Mouse (Mus musculus) left cerebral cortex, adult 2 months (tissue): ENCODE data around the gene Ccdc24. TPM values are rescaled to one million over a fixed set of nuclear protein-coding genes. Genes with fewer than 3 reads are reported as not detected.

Source experiments
- DNase-seq, 2 experiments: peaks; one replicate each; pipeline ENCODE4 v3.0.0; 2021 to 2022; ENCODE audit warnings: low spot score in 2 of 2, mixed read lengths in 1 of 2; ENCODE audit errors: extremely low spot score in 1 of 2
- H3K27ac ChIP-seq: fragments of 200-600 bp; 2 replicates; pipeline ENCODE4 v1.8.1; 2022
- H3K4me3 ChIP-seq: fragments of 200-600 bp; 2 replicates; pipeline ENCODE4 v1.8.1; 2022
- CTCF ChIP-seq: fragments of 200-600 bp; IDR thresholded peaks from 2 replicates; pipeline ENCODE4 v1.8.1; 2022; ENCODE audit warnings: antibody characterized with exemption, mild to moderate bottlenecking, moderate library complexity
- intact Hi-C: fragments of 180-260 bp; cut with DNase I; formaldehyde crosslinking; loops from one replicate; pipeline ENCODE4 v1.15.1; 2025
- total RNA-seq, 2 experiments: library from RNA; stranded (reverse); gene quantifications; 2 replicates each; pipeline ENCODE4 v1.2.3; 2021

Ccdc24 gene
- total RNA-seq, 2 experiments from 2014 or later: 0.94 to 1.4 TPM

DNA sequence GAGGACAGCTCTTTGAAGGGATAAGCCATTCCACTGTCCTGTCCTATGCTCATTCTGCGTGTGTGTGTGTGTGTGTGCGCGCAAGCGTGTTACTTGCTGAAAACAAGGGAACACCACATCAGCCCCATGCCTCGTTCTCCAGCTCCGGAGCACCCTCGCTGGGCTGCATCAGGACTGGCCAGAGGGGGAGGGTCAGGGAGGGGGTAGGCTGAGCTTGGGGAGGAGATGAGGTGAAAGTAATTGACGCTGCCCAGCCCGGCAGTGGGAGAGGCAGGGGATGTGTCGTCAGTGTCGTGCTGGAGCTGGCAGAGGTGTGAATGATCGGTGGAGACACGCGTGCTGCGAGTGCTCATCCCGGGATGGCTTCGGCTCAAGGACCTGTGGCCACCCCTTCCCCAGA lies 23.3 kb downstream of the Ccdc24 start:
- intact Hi-C loops: no loop called here
- no peak for TF ChIP-seq CTCF
- 0 out of 2 replicates have a peak overlapping the region, but pooled peaks have one; percentile 2 for H3K4me3 ChIP-seq
- H3K27ac ChIP-seq: peak overlapping the region; percentile 71
- no peak for DNase-seq

GRCm38 (mm10) chr4:117847011-117847410 lies 25.3 kb downstream of the Ccdc24 start:
- H3K27ac ChIP-seq: no peak overlapping the region
- intact Hi-C loops: no loop called here
- peak in 1 of 2 experiments; percentile 51 for DNase-seq

GRCm38 (mm10) chr4:117846261-117846660 lies 26.1 kb downstream of the Ccdc24 start:
- TF ChIP-seq CTCF: no peak
- H3K27ac ChIP-seq: no peak overlapping the region
- no peak for DNase-seq
- no peak overlapping the region for H3K4me3 ChIP-seq
- intact Hi-C loops: no loop called here

More at GRCm38 (mm10) chr4:117847011-117847410, 25.3 kb downstream of the Ccdc24 start:
- no peak for TF ChIP-seq CTCF
- H3K4me3 ChIP-seq: no peak overlapping the region

- TF ChIP-seq CTCF: no peak
- no peak for DNase-seq
- Histone ChIP-seq H3K4me3 (no peak overlapping the region), H3K27ac (no peak overlapping the region)
- intact Hi-C loops: no loop called here
These were observed 27.0 kb downstream of the Ccdc24 start for GRCm38 (mm10) chr4:117845316-117845715.

GRCm38 (mm10) chr4:117844467-117844866 lies 27.9 kb downstream of the Ccdc24 start:
- no peak for DNase-seq
- TF ChIP-seq CTCF: no peak
- intact Hi-C loops: no loop called here

GRCm38 (mm10) chr4:117843101-117843500 lies 29.3 kb downstream of the Ccdc24 start:
- intact Hi-C loops: no loop called here
- no peak overlapping the region for H3K27ac ChIP-seq
- no peak overlapping the region for H3K4me3 ChIP-seq
- no peak for DNase-seq
- TF ChIP-seq CTCF: no peak

More at GRCm38 (mm10) chr4:117844467-117844866, 27.9 kb downstream of the Ccdc24 start:
- H3K27ac ChIP-seq: no peak overlapping the region
- no peak overlapping the region for H3K4me3 ChIP-seq

- Histone ChIP-seq H3K4me3 (no peak overlapping the region), H3K27ac (no peak overlapping the region)
- TF ChIP-seq CTCF: no peak
- no peak for DNase-seq
- intact Hi-C loops: no loop called here
These were observed 30.8 kb downstream of the Ccdc24 start for GRCm38 (mm10) chr4:117841566-117841965.

DNA sequence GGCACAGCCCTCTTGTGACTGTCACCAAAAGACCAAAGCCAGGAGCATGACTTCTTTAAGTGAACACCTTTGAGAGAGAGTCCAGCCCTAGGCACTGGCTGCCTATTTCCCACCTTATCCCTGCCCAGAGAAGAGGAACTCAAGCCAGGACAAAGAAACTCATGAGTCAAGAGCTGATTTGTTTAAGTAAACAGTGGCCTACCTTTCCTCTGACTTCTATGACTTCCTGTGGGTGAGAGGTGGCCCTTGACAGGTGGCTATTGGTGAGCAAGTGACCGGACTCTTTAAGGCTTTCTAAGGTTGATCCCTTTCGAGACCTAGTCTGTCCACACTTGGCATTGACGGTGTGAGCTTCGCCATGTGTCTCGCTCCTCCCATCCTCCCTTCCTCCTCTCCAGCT lies 31.5 kb downstream of the Ccdc24 start:
- TF ChIP-seq CTCF: no peak
- Histone ChIP-seq H3K4me3 (no peak overlapping the region), H3K27ac (no peak overlapping the region)
- intact Hi-C loops: no loop called here
- DNase-seq: no peak

GRCm38 (mm10) chr4:117839366-117839765 lies 33.0 kb downstream of the Ccdc24 start:
- intact Hi-C loops: no loop called here
- no peak for TF ChIP-seq CTCF
- H3K27ac ChIP-seq: no peak overlapping the region
- H3K4me3 ChIP-seq: no peak overlapping the region
- no peak for DNase-seq

DNA sequence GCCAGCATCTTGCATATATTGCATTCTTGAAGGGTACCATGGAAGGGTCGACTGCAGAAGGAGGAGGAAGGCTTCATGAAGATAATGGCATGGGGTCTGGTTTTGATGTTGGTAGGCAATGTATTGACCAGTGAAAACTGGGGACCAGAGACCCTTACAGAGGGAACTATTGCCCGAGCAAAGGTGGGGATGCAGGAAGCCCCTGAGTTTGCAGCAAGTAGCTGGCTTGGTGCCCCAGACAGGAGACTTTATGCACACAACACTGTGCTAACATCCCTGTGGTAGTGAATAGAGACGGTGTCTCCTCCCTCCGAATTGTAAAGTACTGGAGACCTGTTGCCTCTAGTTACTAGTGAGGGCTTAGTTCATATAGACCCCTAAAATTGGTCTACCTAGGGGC lies 35.1 kb downstream of the Ccdc24 start:
- Histone ChIP-seq H3K27ac (no peak overlapping the region), H3K4me3 (no peak overlapping the region)
- intact Hi-C loops: loop anchor here (2.0 kb wide), 1 partner anchor 22 kb away; no protein-coding TSS in a partner anchor
- no peak for DNase-seq
- no peak for TF ChIP-seq CTCF

DNA sequence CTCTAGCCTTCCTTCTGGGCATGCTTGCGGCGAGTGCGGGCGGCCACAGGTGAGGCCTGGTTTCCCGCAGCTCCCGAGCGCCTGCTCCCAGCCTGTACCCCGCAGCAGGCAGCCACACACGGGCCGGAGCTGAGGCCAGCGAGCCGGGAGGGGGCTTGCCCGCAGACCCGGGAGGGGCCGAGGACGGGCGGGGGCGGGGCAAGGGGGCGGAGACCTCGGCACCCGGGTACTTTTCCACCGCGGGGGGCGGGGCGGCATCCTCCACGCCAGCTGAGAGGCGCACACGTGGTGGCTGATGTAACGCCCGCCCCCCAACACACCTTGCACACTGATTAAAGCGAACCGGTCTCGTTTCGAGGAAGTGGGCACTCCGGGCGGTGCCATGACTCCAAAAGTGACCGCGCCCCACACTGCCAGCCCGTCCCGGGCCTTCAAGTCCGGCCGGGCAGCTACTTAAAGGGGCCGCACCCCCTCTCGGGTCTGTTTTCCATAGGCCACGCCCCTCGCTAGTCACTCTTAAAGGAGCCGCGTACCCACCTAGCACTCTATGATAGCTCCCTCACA lies 36.1 kb downstream of the Ccdc24 start:
- DNase-seq: peak; percentile 86 to 89
- peak overlapping the region; percentile 95 for H3K27ac ChIP-seq
- TF ChIP-seq CTCF: no peak
- intact Hi-C loops: loop anchor here (2.0 kb wide), 1 partner anchor 23 kb away; no protein-coding TSS in a partner anchor
- peak overlapping the region; percentile 82 for H3K4me3 ChIP-seq

DNA sequence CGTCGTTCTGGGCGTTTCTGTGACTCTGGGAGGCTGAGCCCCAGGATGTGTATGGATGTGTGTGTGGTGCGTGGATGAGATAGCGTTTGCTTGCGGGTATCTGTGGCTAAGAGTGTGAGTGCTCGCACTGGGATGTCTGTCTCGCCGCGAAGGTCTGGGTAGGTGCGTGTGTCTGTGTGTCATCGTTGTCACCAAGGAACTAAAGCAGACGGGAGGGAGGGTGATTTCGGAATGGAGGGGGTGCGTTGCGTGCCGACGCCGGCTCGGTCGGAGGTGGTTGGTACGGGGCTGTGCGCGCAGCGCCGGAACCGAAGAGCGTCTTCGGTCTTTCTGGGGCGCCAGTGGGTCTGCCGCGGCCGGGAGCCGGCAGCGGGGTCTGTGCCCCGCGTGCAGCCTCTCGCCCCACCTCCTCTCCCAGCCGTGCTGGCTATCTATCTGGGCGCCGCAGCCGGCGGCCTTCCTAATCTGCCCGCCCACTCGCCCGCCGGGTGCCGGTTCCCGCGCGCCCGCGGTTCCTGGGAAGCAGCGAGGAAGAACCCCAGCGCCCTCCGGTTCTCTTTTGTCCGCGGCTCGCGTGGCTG lies 36.7 kb downstream of the Ccdc24 start:
- intact Hi-C loops: loop anchor here (2.0 kb wide), 1 partner anchor 23 kb away; no protein-coding TSS in a partner anchor
- peak; percentile 69 to 71 for DNase-seq
- H3K27ac ChIP-seq: peak overlapping the region; percentile 95
- no peak for TF ChIP-seq CTCF
- peak overlapping the region; percentile 82 for H3K4me3 ChIP-seq
